Mouse (Mus musculus) lung, embryonic 16.5 days (tissue): ENCODE measurements around the gene Fbxo24. TPM values are rescaled to one million over a fixed set of nuclear protein-coding genes. Genes with fewer than 3 reads are reported as not detected.
A peak's percentile ranks its signal among the peaks of the same experiment; 100 is the strongest.

Experiments
- ATAC-seq: fragments of 200-750 bp; cut with Nextera tagmentation; 2 replicates; pipeline ENCODE4 v1.8.0; 2017; ENCODE audit warnings: low read depth, mild to moderate bottlenecking, moderate library complexity
- H3K27ac ChIP-seq: fragments of 300-500 bp; sonication (generic); 2 replicates; pipeline ENCODE4 v1.5.1; 2014; ENCODE audit warnings: mild to moderate bottlenecking, control low read depth, low read length
- H3K27me3 ChIP-seq: fragments of 300-500 bp; sonication (generic); 2 replicates; pipeline ENCODE4 v1.6.1; 2014; ENCODE audit warnings: low read depth, low read length, mixed read lengths; ENCODE audit not compliant: control insufficient read depth, insufficient read depth
- H3K36me3 ChIP-seq: fragments of 300-500 bp; sonication (generic); 2 replicates; pipeline ENCODE4 v1.6.1; 2014; ENCODE audit warnings: low read length; ENCODE audit not compliant: control insufficient read depth, insufficient read depth
- H3K4me1 ChIP-seq: fragments of 300-500 bp; sonication (generic); replicated peaks from 2 replicates; pipeline ENCODE4 v1.6.1; 2014; ENCODE audit warnings: low read length, mixed read lengths; ENCODE audit not compliant: control insufficient read depth, insufficient read depth
- H3K4me2 ChIP-seq: fragments of 300-500 bp; sonication (generic); 2 replicates; pipeline ENCODE4 v1.6.1; 2014; ENCODE audit warnings: low read depth, low read length, control low read depth
- H3K4me3 ChIP-seq: fragments of 300-500 bp; sonication (generic); 2 replicates; pipeline ENCODE4 v1.5.1; 2014; ENCODE audit warnings: mild to moderate bottlenecking, low read length, control low read depth
- H3K9ac ChIP-seq: fragments of 300-500 bp; sonication (generic); 2 replicates; pipeline ENCODE4 v1.6.1; 2014; ENCODE audit warnings: low read length, control low read depth
- H3K9me3 ChIP-seq: fragments of 300-500 bp; sonication (generic); 2 replicates; pipeline ENCODE4 v1.6.1; 2016; ENCODE audit warnings: low read length; ENCODE audit not compliant: control insufficient read depth
- WGBS: fragments of 180-500 bp; shearing (Covaris S2); extraction: QIAGEN DNeasy Blood & Tissue Kit; methylation state at CpG from one replicate; pipeline ENCODE4 v1.1.7; 2014; 5-methylcytosine and 5-hydroxymethylcytosine counted together
- polyA plus RNA-seq: library from polyadenylated mRNA; unstranded; fragments of >200 nt; fragmentation: Nextera tagmentation; extraction: Ambion mirVana; gene quantifications from 2 replicates; pipeline ENCODE4 v1.2.1, GENCODE M21; 2015

The Fbxo24 gene
- 0.13 and 0.15 TPM in 2 replicates for polyA plus RNA-seq

DNA sequence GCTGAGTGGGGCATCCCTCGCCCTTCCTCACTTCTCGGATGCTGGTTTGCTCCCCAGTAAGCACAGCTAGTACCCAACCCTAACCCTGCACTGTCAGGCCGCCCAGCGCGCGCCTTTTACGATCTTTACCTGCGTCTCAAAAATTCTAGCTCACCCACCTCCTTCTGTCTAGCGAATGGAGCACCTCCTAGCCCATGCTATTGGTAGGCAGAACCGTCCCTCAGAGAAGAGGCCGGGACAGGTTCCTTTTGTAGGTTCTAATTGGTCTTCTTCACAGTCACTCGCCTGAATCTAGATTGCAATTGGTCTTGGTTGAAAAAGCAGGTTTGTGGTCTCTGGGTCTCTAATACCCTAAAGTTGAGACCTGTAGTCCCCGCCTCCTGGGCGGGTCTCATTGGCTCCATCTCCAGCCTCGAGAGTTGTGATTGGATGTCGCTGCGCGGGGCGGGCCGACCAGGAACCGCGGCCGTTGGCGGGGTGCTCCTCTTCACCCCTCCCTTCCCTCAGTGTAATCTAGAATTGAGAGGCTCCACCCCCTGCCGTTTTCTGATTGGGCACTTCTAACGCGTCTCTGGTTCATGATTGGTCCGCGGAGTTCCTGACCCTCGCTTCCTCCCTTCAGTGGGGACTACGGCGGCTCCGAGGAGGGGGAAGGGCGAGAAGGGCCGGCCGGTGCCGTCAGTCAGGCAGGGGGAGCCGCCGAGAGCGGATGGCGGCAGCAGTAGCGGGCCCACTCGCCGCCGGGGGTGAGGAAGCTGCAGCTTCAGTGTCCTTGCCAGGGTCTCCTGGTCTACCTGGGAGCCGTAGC, at the start of gene Fbxo24, which contains the start of the genes Lrch4 and Gm20605:
Fbxo24 (minus strand) TSS at position 505 of the 808 bp plus-strand sequence.
Lrch4 (plus strand) TSS at position 624 of the 808 bp plus-strand sequence.
Gm20605 (plus strand) TSS at position 678 of the 808 bp plus-strand sequence.
- Histone ChIP-seq H3K4me1 (peaks cover 37% of the 10 kb centered on the region), H3K9ac (peak within 1 kb of the TSS; percentile 87), H3K27me3 (no peaks in the 10 kb centered on the region), H3K4me2 (peak within 1 kb of the TSS; percentile 71), H3K27ac (peak within 1 kb of the TSS; percentile 99), H3K36me3 (peaks cover 2% of the 10 kb centered on the region), H3K4me3 (peak within 1 kb of the TSS; percentile 91), H3K9me3 (no peaks in the 10 kb centered on the region)
- WGBS = 0% methylated on average over 45 of the region's 46 CpGs
- peak; percentile 97 for ATAC-seq

DNA sequence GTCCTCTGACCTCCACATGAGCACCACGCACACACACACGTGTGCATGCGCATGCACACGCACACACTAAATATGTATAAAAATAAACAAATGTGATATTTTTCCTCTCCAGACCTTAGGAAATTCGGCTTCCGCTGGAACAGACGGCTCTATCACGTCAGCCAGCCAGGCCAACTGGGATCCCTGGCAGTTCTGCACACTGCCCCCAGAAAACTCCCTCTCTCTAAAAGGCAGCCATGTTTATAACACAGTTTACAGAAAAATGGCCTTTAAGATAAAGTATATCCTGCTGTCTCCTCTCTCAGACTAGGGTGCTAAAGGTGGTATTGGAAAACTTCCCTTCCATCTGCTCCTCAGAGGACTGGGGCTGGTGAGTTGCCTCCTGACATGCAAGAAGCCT, 49.1 kb upstream of the Fbxo24 start:
- Histone ChIP-seq H3K9ac (no peak overlapping the region), H3K4me1 (peaks cover under 1% of the 10 kb centered on the region), H3K4me3 (no peak overlapping the region), H3K27ac (no peak overlapping the region), H3K9me3 (no peaks in the 10 kb centered on the region), H3K36me3 (no peaks in the 10 kb centered on the region), H3K4me2 (no peak overlapping the region), H3K27me3 (no peaks in the 10 kb centered on the region)
- no peak for ATAC-seq
- WGBS = 85% methylated on average over 8 of the region's 8 CpGs

DNA sequence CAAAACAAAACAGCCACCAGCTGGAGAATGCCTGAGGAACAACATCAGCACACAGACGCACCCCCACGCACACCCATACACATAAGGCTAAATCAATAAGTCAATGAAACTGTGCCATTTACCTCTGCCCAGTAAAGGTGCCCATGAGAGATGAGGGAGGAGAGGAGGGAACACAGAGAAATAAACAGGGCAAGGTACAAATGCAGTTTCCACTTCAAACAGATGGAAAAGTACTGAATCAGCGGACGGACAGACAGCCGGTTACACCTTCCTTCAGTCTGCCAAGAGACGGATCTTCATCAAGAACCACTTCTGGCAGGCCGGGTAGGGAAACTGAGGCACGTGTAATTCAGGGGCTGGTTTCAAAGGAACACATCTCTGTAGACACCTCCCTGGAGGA, 46.0 kb upstream of the Fbxo24 start:
- no peak for ATAC-seq
- Histone ChIP-seq H3K4me3 (no peak overlapping the region), H3K4me1 (peaks cover 14% of the 10 kb centered on the region), H3K9me3 (no peaks in the 10 kb centered on the region), H3K27ac (no peak overlapping the region), H3K4me2 (no peak overlapping the region), H3K36me3 (no peaks in the 10 kb centered on the region), H3K27me3 (no peaks in the 10 kb centered on the region), H3K9ac (no peak overlapping the region)
- 95% methylated on average over 8 of the region's 8 CpGs for WGBS

DNA sequence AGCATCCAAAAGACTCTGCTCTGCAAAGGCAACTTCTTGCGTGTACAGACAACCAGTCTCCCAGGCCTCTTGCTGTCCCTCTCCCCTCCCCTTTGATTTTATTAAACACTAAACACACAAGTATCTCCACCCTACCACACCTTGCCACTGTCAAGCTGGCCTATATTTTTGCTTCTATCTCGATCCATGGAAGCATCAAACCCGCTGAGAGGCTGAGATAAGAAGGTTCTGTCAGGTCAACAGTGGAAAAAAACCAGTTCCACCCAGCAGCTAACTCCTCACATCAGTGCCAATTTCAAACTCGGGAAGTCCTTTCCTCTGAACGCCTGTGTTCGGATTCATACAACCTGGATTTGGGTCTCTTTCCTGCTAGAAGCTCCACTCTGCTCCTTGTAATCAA, 44.2 kb upstream of the Fbxo24 start:
- H3K4me1 ChIP-seq = peaks cover 14% of the 10 kb centered on the region
- 74% methylated on average over 6 of the region's 6 CpGs for WGBS
- ATAC-seq = no peak
- no peaks in the 10 kb centered on the region for H3K27me3 ChIP-seq
- no peak overlapping the region for H3K27ac ChIP-seq
- no peaks in the 10 kb centered on the region for H3K9me3 ChIP-seq
- no peaks in the 10 kb centered on the region for H3K36me3 ChIP-seq
- H3K9ac ChIP-seq = no peak overlapping the region
- H3K4me2 ChIP-seq = no peak overlapping the region
- no peak overlapping the region for H3K4me3 ChIP-seq

DNA sequence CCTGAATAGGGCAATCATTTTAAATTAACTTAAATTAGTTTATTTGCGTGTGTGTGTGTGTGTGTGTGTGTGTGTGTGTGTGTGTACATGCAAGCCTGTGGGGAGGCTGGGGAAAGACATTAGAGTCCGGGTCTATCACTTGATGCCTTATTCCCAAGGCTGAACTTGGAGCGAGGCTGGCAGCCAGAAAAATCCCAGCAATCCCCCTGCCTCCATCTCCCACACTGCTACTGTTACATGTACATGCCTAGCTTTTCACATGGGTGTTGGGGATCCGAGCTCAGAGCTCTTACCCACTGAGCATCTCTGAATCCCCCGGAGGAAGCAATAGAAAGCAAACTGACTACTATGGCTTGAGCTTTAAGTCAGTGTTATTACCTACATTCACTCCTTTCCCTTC, 43.6 kb upstream of the Fbxo24 start:
- peak overlapping the region; percentile 40 for H3K27ac ChIP-seq
- WGBS = 63% methylated on average over 5 of the region's 5 CpGs

DNA sequence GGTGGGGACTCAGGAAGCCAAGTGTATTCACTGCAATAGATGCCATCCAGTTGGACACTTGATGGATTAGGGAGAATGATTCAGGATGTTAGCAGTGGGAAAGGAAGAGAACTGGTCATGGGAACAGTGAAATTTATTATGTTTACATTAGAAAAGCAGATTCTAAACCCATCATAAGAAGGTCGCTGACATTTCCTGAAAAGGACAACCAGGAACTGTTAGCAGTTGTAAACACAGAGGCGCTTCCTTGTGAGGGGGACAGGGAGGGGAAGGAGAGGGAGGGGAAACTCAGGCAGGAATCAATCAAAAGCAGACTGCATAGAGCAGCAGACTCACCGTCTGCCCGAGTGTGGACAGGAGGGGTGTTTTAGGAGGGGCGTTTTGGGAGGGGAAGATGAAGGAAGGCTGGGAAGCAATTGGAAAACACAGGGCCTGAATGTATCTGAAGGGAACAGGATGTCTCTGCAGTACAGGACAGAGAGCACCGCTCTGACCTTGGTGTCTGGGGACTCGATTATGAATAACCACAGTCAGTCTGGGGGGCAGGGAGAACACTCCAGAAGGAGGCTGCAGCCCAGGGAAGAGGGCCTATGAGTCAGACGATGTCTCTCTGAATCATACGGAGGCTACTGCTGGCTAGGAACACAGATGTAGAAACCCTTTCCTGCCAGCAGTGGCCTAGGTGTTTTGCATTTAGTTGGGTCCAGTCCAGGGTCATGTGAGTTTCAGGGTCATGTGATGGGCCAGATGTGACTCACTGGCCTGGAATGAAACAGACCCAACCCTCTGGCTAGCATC, 42.8 kb upstream of the Fbxo24 start:
- H3K27ac ChIP-seq = peak overlapping the region; percentile 40
- H3K9ac ChIP-seq = no peak overlapping the region
- peaks cover 4% of the 10 kb centered on the region for H3K36me3 ChIP-seq
- H3K4me1 ChIP-seq = peaks cover 14% of the 10 kb centered on the region
- no peak overlapping the region for H3K4me3 ChIP-seq
- WGBS = 16% methylated on average over 9 of the region's 9 CpGs
- H3K9me3 ChIP-seq = no peaks in the 10 kb centered on the region
- no peaks in the 10 kb centered on the region for H3K27me3 ChIP-seq
- no peak overlapping the region for H3K4me2 ChIP-seq
- ATAC-seq = peak; percentile 82

More for the DNA sequence above, 43.6 kb upstream of the Fbxo24 start:
- no peak overlapping the region for H3K4me3 ChIP-seq
- no peaks in the 10 kb centered on the region for H3K9me3 ChIP-seq
- 0 out of 2 replicates have a peak overlapping the region, but pooled peaks have one; percentile 3 for H3K9ac ChIP-seq
- peaks cover 14% of the 10 kb centered on the region for H3K4me1 ChIP-seq
- H3K36me3 ChIP-seq = no peaks in the 10 kb centered on the region
- no peak for ATAC-seq
- H3K4me2 ChIP-seq = no peak overlapping the region
- no peaks in the 10 kb centered on the region for H3K27me3 ChIP-seq

DNA sequence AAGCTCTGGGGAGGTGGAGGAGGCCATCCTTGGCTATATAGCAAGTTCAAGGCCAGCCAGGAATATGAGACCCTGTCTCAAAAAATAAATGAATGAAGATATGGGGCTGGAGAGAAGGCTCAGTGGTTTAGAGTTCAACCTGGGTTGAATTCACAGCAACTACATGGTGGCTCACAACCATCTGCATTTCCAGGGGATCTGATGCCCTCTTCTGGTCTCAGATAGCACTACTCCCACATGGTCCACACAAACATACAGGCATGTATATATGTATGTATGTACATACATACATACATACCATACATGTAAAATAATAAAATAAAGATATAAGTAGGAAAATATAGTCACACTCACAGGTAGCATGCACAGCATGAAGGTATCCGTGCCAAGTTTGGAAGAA, 41.4 kb upstream of the Fbxo24 start:
- Histone ChIP-seq H3K4me3 (no peak overlapping the region), H3K27ac (no peak overlapping the region), H3K4me2 (no peak overlapping the region), H3K9me3 (no peaks in the 10 kb centered on the region), H3K27me3 (no peaks in the 10 kb centered on the region), H3K9ac (no peak overlapping the region), H3K4me1 (peaks cover 14% of the 10 kb centered on the region), H3K36me3 (peaks cover 4% of the 10 kb centered on the region)
- no peak for ATAC-seq
- WGBS = 98% methylated on average over 1 of the region's 1 CpGs

DNA sequence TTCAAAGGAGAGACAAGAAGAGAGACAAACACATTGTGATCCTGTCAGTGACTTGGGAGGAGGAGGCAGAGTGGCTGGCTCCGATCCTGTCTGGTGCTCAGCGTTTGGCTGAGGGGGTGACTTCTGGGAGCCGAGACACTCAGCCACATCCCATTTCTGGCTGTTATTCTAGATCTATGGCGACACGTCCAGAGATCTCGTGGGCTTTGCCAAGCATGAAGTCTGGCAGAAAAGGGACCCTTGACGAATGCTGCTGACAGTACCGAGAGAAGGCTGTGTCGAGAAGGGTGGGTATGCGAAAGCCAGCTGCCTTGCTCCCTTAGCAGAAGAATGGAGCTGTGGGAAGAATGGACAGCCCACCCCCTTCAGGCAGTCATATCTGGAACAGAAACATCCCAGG, 40.2 kb upstream of the Fbxo24 start:
- Histone ChIP-seq H3K27me3 (no peaks in the 10 kb centered on the region), H3K9me3 (no peaks in the 10 kb centered on the region), H3K27ac (peak overlapping the region; percentile 33; the same call in 1 of the 2 replicates), H3K36me3 (peaks cover 8% of the 10 kb centered on the region), H3K4me1 (peaks cover 14% of the 10 kb centered on the region), H3K4me3 (no peak overlapping the region), H3K9ac (no peak overlapping the region), H3K4me2 (no peak overlapping the region)
- WGBS = 51% methylated on average over 10 of the region's 10 CpGs
- peak; percentile 39; the same call in 1 of the 2 replicates for ATAC-seq

DNA sequence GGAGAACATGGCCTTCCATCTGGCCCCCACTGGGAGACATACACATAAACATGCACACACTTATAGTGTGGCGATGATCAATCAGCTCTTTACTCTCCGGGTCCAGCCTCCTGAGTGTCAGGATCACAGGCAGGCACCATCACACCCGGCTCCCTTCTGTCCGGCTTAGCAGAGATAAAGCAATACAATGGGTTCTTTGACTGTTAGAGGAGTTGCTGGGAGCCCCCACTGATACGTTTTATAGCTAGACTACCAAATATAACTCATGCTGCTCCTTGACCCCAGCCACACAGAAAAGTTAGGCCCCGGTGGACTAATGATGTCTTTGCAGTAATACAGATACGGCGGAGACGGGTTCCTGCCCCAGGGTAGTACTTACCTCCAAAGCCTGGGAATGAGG, 34.3 kb upstream of the Fbxo24 start:
- H3K27ac ChIP-seq = no peak overlapping the region
- H3K4me3 ChIP-seq = no peak overlapping the region
- WGBS = 70% methylated on average over 9 of the region's 9 CpGs
- ATAC-seq = no peak
- H3K9ac ChIP-seq = no peak overlapping the region
- no peaks in the 10 kb centered on the region for H3K27me3 ChIP-seq
- H3K4me2 ChIP-seq = no peak overlapping the region
- no peaks in the 10 kb centered on the region for H3K9me3 ChIP-seq
- peaks cover 12% of the 10 kb centered on the region for H3K36me3 ChIP-seq
- H3K4me1 ChIP-seq = 0 out of 2 replicates have a peak, but pooled peaks cover 3% of the 10 kb centered on the region
